Mouse (Mus musculus) v-Abl transformed pro-B cells (cell line): ENCODE results near the gene Prkar1a.

ENCODE experiments used
- in situ Hi-C, 2 experiments: fragments of 400-800 bp; cut with MboI; formaldehyde crosslinking; loops; one replicate each; pipeline ENCODE4 v1.15.1; 2025; ENCODE audit not compliant: unreplicated experiment in 2 of 2

Gene Prkar1a

DNA sequence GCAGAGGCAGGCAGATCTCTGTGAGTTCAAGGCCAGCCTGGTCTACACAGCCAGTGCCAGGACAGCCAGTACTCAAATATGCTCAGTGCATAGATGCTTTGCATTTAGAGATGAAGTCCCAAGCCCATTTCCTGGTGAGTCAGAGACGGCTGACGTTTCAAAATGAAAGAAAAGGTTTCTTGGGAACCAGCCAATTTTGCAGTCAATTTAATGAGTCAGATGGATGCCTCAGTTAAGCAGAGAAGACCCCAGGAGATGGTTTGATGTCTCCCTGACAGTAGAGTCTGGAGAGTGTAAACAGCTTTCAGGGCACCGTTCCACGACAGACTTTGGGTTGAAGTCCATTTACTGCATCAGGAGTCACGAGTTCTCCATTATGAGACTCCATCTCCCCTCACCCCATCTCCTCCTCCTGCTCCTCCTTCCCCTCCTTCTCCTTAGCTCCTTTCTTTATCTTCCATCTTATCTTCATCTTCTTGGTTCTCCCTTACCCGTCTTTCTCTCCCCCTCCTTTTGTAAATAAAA is 13.3 kb upstream of the Prkar1a start:
- in situ Hi-C loops, result no loop called here

- in situ Hi-C loops, result no loop called here
These were observed 7.5 kb upstream of the Prkar1a start for GRCm38 (mm10) chr11:109641498-109642222.

DNA sequence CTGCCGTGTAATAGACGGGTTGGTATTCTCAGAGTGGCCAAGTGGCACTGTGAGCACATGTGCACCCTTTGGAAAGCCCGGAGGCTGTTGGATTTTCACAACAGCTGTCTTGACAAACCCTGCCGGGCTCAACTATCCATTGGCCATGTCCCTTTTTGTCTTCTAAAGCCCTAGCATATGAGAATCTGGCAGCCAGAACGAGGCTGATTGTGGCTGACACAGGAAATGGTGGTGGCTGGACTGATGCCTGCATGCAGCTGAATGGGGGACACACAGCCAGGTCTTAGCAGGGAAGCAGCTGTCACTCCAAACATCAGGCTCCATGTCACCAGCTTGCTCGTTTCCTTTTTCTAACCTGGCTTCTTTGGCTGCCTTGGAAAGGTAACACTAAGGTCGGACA is 695 bp upstream of the Prkar1a start:
- in situ Hi-C loops, result no loop called here

DNA sequence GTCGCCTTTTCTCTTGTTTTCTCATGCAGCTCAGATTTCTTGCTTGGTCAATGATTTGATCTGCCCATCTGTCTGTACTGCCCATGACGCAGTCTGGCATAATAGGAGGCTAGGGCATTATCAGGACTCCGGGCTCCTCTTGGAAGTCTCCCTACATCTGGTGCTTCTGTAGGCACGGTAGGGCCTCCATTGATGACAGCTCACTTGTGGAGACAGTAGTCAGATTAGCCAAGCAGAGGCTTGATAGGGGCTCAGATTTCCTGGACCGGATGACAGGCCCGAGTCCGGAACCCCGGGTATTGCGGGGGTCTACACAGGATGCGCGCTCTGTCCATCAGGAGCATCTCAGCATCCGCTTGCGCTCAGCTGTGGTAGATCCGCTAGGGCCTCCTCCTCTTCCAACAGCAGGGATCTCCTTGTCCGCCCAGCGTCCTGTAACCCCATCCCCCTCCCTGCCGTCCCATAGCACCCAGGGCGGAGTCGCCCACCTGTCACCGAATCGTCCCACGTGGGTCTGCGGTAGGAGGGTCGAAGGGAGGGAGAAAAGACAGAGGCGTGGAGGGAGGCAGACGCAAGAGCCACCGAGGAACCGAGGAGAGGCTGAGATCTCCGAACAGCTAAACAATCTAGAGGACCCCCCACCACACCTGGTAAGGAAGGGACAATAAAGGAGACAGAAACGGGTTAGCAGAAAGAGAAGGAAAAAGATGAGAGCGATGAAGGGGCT is 933 bp downstream of the Prkar1a start:
- in situ Hi-C loops, result loop anchor here in 1 of 2 experiments (25.0 kb wide), 1 partner anchor 1337 kb away; no protein-coding TSS in a partner anchor

DNA sequence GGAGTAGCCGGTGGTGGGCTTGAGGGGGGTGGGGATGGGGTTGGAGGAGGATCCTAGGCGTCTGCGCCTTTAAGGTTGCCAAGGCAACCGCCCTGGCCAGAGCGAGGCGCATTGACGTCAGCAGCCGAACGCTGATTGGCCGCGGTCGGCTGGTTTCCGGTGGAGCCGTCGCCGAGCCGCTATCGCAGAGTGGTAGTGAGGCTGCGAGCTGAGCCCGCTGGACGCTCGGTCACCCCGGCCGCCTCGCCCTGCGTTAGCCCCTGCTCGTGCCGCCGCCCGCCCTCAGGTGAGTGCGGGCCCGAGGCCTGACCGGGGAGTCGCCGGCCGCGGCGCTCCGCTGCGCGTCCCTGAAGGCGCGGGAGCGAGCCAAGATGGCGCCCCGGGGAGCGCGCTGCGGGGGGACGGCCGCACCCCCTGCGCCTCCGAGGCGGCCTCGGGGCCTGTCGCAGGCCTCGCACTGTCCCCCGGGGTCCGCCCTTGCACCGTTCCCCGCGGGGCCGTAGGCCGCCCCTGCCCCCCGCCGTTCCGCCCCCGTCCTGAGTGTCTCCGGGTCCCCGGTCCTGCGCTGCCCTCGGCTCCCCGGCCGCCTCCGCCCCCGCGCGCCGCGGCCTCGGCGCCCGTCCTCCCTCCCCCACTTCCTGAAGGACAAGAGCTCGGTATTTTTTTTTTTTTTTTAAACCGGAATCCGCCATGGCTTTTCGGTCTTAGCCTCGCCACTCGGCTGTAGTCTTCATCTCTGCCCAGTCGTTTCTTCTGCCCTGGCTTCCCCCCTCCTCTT is 1.8 kb downstream of the Prkar1a start:
- in situ Hi-C loops, result loop anchor here in 1 of 2 experiments (25.0 kb wide), 1 partner anchor 1336 kb away; no protein-coding TSS in a partner anchor

DNA sequence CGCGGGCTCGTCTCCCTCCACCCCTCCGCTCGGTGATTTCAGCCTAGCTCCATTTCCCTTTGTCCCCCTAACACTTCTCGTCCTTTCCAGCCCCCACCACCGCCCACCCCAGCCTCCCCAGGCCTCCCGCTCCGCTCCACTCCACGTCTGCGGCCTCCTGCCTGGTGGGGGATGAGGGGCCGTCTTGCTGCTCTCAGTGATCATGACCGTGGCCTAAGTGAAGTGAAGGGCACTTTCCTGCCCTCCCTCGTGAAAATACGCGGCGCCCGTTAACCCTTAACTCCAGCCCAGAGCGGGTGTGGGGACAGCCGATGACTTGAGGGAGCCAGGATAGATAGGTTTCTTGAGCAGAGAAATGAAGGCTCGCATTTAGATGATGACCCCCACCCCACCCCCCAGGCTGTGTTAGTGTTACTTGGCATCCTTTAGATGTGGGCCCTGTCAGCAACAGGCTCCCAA is 2.4 kb downstream of the Prkar1a start:
- in situ Hi-C loops, result loop anchor here in 1 of 2 experiments (25.0 kb wide), 1 partner anchor 1336 kb away; no protein-coding TSS in a partner anchor

- in situ Hi-C loops, result loop anchor here in 1 of 2 experiments (25.0 kb wide), 1 partner anchor 1335 kb away; no protein-coding TSS in a partner anchor
These were observed 3.3 kb downstream of the Prkar1a start for GRCm38 (mm10) chr11:109652505-109652904.

DNA sequence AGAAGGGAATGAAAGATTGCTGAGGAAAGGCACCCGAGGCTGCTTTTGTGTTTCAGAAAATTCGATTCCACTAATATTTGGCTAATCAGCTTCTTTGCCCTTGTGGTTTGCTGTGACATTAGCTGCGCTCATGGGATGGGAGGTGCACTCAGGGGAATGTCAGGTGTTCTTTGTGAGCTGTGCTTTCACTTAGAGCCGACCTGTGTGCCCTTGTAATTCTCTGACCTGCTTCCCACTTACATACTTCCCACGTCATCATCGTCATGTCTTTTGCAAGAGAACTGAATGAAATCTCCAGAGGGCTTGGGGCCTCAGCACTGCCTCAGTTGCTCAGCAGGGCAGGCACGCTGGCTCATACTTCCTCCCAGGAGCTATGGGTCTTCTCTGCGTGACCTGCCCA is 4.0 kb downstream of the Prkar1a start:
- in situ Hi-C loops, result loop anchor here in 1 of 2 experiments (25.0 kb wide), 1 partner anchor 1334 kb away; no protein-coding TSS in a partner anchor

DNA sequence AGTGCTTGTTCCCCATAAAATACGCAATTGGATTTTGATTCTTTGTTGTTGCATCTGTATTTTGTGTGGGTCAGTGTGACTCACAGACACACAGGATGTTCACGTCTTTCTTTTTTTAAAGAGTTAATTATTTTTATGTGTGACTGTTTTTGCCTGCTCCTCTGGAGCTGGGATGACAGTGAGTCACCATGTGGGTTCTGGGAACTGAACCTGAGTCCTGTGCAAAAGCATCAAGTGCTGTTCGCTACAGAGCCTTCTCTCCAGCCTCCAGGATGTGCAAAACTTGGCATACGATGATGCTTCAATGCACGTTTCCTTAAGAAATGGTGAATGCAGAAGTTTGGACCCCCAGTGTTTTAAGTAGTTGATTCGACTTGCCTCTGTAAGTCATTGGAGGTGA is 5.4 kb downstream of the Prkar1a start:
- in situ Hi-C loops, result loop anchor here in 1 of 2 experiments (25.0 kb wide), 1 partner anchor 1333 kb away; no protein-coding TSS in a partner anchor

DNA sequence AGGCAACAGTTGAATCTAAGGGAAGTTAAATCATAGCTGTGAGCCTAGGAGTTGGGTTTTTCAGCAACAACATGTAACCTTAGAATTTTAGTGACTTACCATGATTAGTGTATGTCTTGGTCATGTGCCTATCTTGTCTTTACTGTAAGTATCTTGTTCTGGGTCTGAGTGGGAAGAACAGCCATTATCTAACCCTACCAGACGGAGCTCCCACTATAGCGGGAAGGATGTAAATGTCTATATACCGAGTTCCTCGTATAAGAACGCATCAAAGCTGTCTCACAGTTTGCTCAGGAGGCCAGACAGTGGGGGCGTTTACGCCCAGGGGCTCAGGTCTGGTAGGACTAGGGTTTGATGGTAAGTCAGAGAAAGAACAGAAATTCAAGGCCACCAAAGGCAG is 7.0 kb downstream of the Prkar1a start:
- in situ Hi-C loops, result loop anchor here in 1 of 2 experiments (25.0 kb wide), 1 partner anchor 1331 kb away; no protein-coding TSS in a partner anchor

DNA sequence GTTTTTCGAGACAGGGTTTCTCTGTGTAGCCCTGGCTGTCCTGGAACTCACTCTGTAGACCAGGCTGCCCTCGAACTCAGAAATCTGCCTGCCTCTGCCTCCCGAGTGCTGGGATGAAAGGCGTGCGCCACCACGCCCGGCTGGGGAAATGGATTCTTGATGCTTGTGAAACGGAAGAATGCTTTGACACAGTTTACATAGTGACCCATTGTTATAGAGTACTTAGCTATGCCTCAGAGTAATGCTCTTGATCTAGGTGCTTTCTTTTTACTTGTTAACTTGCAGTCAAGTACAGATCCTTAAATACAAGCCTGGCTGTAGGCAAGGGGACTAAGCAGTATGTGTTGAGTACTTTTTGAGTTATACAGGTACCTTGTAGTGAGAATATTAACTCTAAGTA is 11.3 kb downstream of the Prkar1a start:
- in situ Hi-C loops, result loop anchor here in 1 of 2 experiments (25.0 kb wide), 1 partner anchor 1327 kb away; no protein-coding TSS in a partner anchor

DNA sequence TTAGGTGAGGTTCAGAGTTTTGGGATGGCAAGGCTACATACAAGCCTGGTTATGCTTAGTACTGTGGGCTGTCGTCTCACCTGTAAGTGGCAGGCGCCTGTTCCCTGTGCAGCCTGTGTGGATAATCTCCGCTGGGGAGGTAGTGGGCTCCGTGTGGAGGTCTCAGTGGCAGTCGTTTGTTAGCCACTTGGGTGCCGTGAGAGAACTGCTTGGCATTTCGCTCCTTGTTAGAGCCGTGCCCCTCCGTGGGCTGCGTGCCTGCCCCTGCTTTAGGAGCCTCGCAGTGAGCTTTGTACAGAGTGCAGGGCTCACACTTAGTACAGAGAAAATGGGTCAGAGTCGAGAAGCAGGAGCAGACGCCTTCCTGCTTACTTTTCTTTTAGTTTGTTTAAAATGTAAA is 15.1 kb downstream of the Prkar1a start:
- in situ Hi-C loops, result loop anchor here in 1 of 2 experiments (25.0 kb wide), 1 partner anchor 1323 kb away; no protein-coding TSS in a partner anchor

DNA sequence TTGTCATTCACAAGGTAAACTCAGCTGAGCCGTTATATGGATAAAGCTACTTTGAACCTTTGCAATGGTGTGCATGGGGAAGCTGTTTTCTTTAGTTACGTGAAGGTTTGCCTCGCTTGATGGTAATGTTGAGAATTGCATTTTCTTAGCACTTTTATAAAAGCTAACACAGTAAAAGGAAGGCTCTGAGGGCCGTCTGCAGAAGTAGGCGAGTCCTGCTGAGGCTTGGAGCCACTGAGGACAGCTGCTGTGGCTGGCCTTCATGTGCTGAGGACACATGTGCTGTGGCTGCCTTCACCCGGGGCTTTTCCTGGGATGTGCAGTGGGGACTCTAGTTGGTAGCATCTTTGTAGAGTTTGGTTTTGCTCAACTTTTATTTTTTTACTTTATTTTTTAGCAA is 16.2 kb downstream of the Prkar1a start:
- in situ Hi-C loops, result loop anchor here in 1 of 2 experiments (25.0 kb wide), 1 partner anchor 1322 kb away; no protein-coding TSS in a partner anchor

DNA sequence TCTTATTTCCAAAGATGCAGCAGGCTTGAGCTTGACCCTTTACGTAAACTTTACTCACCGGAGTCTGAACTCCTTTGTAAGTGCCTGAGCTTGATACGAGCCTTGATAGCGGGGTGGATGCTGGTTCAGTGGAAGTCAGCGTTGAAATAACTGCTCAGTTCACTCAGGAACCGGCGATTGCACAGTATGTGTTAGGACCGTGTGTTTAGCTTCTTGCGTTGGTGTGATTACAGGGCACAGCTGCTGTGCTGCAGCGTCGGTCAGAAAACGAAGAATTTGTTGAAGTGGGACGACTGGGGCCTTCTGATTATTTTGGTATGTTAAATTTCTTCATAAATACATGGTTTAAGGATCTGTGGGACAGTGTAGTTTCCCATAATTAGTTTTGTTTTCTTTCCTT is 17.2 kb downstream of the Prkar1a start:
- in situ Hi-C loops, result loop anchor here in 1 of 2 experiments (25.0 kb wide), 1 partner anchor 1321 kb away; no protein-coding TSS in a partner anchor

DNA sequence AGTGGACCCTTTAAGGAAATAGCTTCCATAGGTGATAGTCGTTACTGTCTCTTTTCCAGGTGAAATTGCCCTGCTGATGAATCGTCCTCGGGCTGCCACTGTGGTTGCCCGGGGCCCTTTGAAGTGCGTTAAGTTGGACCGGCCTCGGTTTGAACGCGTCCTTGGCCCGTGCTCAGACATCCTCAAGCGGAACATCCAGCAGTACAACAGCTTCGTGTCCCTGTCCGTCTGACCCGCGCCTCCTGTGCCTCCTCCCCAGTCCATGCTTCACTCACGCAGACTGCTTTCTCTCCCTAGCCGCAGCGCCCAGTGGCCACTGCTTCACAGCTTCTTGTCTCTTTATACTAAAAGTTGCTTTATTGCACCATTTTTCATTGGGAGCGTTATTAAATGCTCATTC is 18.2 kb downstream of the Prkar1a start:
- in situ Hi-C loops, result loop anchor here in 1 of 2 experiments (25.0 kb wide), 1 partner anchor 1320 kb away; no protein-coding TSS in a partner anchor

GRCm38 (mm10) chr11:109668115-109668725 is 19.0 kb downstream of the Prkar1a start:
- in situ Hi-C loops, result loop anchor here in 1 of 2 experiments (25.0 kb wide), 1 partner anchor 1319 kb away; no protein-coding TSS in a partner anchor

DNA sequence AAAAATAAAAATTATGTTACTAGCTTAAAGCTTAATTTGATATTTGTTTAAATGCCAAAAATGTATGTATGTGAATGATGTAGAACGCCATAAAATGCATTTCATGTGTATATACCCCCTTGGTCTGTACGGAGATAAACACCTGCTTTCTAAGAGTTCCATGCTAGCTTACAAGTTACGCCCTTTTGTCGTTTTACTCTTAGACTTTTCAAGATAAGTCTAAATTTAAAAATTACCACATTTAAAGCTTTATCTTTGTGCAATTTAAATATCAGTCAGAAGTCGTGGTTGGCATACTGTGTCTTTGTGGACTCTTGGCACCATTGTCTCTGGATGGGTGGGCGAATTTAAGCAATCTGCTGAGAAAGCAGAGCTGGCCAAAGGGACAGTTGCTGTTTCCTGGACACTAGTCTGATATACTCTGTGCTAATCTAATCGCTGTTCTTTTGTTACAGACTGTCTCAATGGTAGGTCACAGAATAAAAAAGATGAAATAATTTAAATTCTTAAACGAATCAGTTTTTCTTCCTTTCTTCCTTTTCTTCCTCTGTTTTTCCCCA is 20.0 kb downstream of the Prkar1a start:
- in situ Hi-C loops, result loop anchor here in 1 of 2 experiments (25.0 kb wide), 1 partner anchor 1318 kb away; no protein-coding TSS in a partner anchor

DNA sequence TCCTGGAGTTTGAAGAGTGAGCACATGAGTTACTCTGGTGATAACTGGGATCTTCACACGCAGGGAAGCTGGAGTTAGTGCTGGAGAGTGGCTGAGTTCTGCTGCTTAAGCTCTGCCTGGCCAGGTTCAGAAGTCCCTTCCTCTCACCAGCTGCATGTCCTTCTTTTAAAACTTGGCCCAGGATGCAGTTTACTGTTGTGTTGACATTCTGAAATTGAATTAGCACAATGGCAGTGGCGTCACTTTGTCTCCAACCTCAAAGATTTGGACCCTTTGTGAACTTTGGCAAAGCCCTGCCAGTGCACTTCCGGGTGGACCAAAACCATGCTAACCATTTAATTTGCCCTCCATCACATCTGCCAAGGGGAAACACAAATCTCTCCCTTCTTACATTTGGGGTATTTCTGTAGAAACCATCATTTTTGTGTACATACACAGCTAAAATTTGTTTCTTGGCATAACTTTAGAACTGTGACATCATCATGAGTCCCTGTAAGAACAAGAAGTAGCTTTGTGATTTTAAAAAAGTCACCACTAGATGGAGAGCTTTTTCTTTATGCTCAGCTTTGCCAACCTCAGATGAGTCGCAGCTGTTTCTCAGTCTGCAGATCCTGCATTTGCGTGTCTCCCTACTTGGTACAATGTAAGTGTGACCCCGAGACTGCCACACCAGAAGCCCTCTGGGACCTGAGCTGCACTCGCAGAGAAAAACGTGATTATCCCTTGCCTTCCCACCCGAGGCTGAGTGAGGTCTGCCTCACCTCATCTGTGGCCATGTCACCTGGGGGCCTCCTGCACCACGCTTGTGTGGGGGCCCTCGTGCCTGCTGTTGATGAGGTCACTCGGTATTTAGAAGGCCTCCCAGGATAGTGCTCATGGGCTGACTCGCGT is 21.1 kb downstream of the Prkar1a start:
- in situ Hi-C loops, result loop anchor here (5.0 to 25.0 kb wide), 3 partner anchors 187 to 1317 kb away; no protein-coding TSS in a partner anchor
